Mouse (Mus musculus): Measurements from ENCODE around the gene Padi3. TPM values are rescaled to one million over a fixed set of nuclear protein-coding genes. Genes with fewer than 3 reads are reported as not detected.

The Padi3 gene
- polyA plus RNA-seq, 1 experiment from 2014 or later: not detected

- 90% methylated on average over 4 of the region's 4 CpGs for WGBS
- H3K4me1 ChIP-seq (replicated peaks): no peaks in the 10 kb centered on the region
- no peak overlapping the region for H3K27ac ChIP-seq (replicated peaks)
- H3K9me3 ChIP-seq: no peaks in the 10 kb centered on the region
- H3K36me3 ChIP-seq: no peaks in the 10 kb centered on the region
- ATAC-seq (ENCODE audit: low FRiP score, low read depth): no peak
- no peak overlapping the region for H3K4me3 ChIP-seq
- no peaks in the 10 kb centered on the region for H3K27me3 ChIP-seq
- H3K9ac ChIP-seq: no peak overlapping the region
- no peak overlapping the region for H3K4me2 ChIP-seq
Measured at GRCm38 (mm10) chr4:140789983-140790382, 20.5 kb downstream of the Padi3 start.

GRCm38 (mm10) chr4:140788983-140789382 is 21.5 kb downstream of the Padi3 start:
- Histone ChIP-seq H3K4me1 (replicated peaks) (no peaks in the 10 kb centered on the region), H3K27ac (replicated peaks) (no peak overlapping the region), H3K9me3 (no peaks in the 10 kb centered on the region), H3K4me3 (no peak overlapping the region), H3K27me3 (no peaks in the 10 kb centered on the region), H3K9ac (no peak overlapping the region), H3K36me3 (no peaks in the 10 kb centered on the region), H3K4me2 (no peak overlapping the region)
- WGBS: 46% methylated on average over 6 of the region's 6 CpGs
- ATAC-seq (ENCODE audit: low FRiP score, low read depth): no peak

GRCm38 (mm10) chr4:140788264-140788663 is 22.2 kb downstream of the Padi3 start:
- Histone ChIP-seq H3K27me3 (no peaks in the 10 kb centered on the region), H3K4me3 (no peak overlapping the region), H3K27ac (replicated peaks) (no peak overlapping the region), H3K36me3 (no peaks in the 10 kb centered on the region), H3K4me2 (no peak overlapping the region), H3K9me3 (no peaks in the 10 kb centered on the region), H3K4me1 (replicated peaks) (no peaks in the 10 kb centered on the region), H3K9ac (no peak overlapping the region)
- WGBS: 92% methylated on average over 6 of the region's 6 CpGs
- ATAC-seq (ENCODE audit: low FRiP score, low read depth): no peak

- WGBS: 75% methylated on average over 4 of the region's 4 CpGs
- no peaks in the 10 kb centered on the region for H3K9me3 ChIP-seq
- H3K9ac ChIP-seq: no peak overlapping the region
- no peak overlapping the region for H3K27ac ChIP-seq (replicated peaks)
- H3K27me3 ChIP-seq: no peaks in the 10 kb centered on the region
- H3K36me3 ChIP-seq: no peaks in the 10 kb centered on the region
- no peaks in the 10 kb centered on the region for H3K4me1 ChIP-seq (replicated peaks)
- H3K4me2 ChIP-seq: no peak overlapping the region
- no peak overlapping the region for H3K4me3 ChIP-seq
- no peak for ATAC-seq (ENCODE audit: low FRiP score, low read depth)
Measured at GRCm38 (mm10) chr4:140787414-140787813, 23.0 kb downstream of the Padi3 start.

- no peak for ATAC-seq (ENCODE audit: low FRiP score, low read depth)
Measured at GRCm38 (mm10) chr4:140785217-140785616, 25.2 kb downstream of the Padi3 start.

GRCm38 (mm10) chr4:140784292-140784945 is 26.0 kb downstream of the Padi3 start:
- H3K36me3 ChIP-seq: no peaks in the 10 kb centered on the region

More at GRCm38 (mm10) chr4:140785217-140785616, 25.2 kb downstream of the Padi3 start:
- H3K36me3 ChIP-seq: no peaks in the 10 kb centered on the region
- no peaks in the 10 kb centered on the region for H3K4me1 ChIP-seq (replicated peaks)
- H3K27ac ChIP-seq (replicated peaks): no peak overlapping the region
- no peaks in the 10 kb centered on the region for H3K9me3 ChIP-seq
- H3K4me3 ChIP-seq: no peak overlapping the region
- WGBS: 82% methylated on average over 5 of the region's 5 CpGs
- no peaks in the 10 kb centered on the region for H3K27me3 ChIP-seq
- H3K9ac ChIP-seq: no peak overlapping the region
- no peak overlapping the region for H3K4me2 ChIP-seq

GRCm38 (mm10) chr4:140782821-140783220 is 27.6 kb downstream of the Padi3 start:
- 91% methylated on average over 9 of the region's 9 CpGs for WGBS
- Histone ChIP-seq H3K27ac (replicated peaks) (no peak overlapping the region), H3K4me2 (no peak overlapping the region), H3K4me3 (no peak overlapping the region), H3K9me3 (no peaks in the 10 kb centered on the region), H3K27me3 (no peaks in the 10 kb centered on the region), H3K4me1 (replicated peaks) (no peaks in the 10 kb centered on the region), H3K9ac (no peak overlapping the region), H3K36me3 (no peaks in the 10 kb centered on the region)
- ATAC-seq (ENCODE audit: low FRiP score, low read depth): no peak

More at GRCm38 (mm10) chr4:140784292-140784945, 26.0 kb downstream of the Padi3 start:
- no peak for ATAC-seq (ENCODE audit: low FRiP score, low read depth)
- Histone ChIP-seq H3K4me1 (replicated peaks) (no peaks in the 10 kb centered on the region), H3K9me3 (no peaks in the 10 kb centered on the region), H3K4me2 (no peak overlapping the region), H3K27me3 (no peaks in the 10 kb centered on the region), H3K27ac (replicated peaks) (no peak overlapping the region), H3K9ac (no peak overlapping the region), H3K4me3 (no peak overlapping the region)
- 98% methylated on average over 9 of the region's 9 CpGs for WGBS

GRCm38 (mm10) chr4:140780507-140780906 is 29.9 kb downstream of the Padi3 start:
- Histone ChIP-seq H3K9ac (no peak overlapping the region), H3K27me3 (no peaks in the 10 kb centered on the region), H3K4me2 (no peak overlapping the region), H3K4me3 (no peak overlapping the region), H3K27ac (replicated peaks) (no peak overlapping the region), H3K9me3 (no peaks in the 10 kb centered on the region), H3K4me1 (replicated peaks) (no peaks in the 10 kb centered on the region), H3K36me3 (no peaks in the 10 kb centered on the region)
- ATAC-seq (ENCODE audit: low FRiP score, low read depth): no peak
- 82% methylated on average over 14 of the region's 14 CpGs for WGBS

- H3K27me3 ChIP-seq: no peaks in the 10 kb centered on the region
- H3K36me3 ChIP-seq: no peaks in the 10 kb centered on the region
- H3K27ac ChIP-seq (replicated peaks): no peak overlapping the region
- no peaks in the 10 kb centered on the region for H3K9me3 ChIP-seq
- H3K4me1 ChIP-seq (replicated peaks): no peaks in the 10 kb centered on the region
- no peak for ATAC-seq (ENCODE audit: low FRiP score, low read depth)
- no peak overlapping the region for H3K4me2 ChIP-seq
- 35% methylated on average over 19 of the region's 19 CpGs for WGBS
- no peak overlapping the region for H3K9ac ChIP-seq
- no peak overlapping the region for H3K4me3 ChIP-seq
Measured at GRCm38 (mm10) chr4:140779803-140780397, 30.5 kb downstream of the Padi3 start.

- H3K27ac ChIP-seq (replicated peaks): no peak overlapping the region
- H3K4me1 ChIP-seq (replicated peaks): no peaks in the 10 kb centered on the region
- no peaks in the 10 kb centered on the region for H3K27me3 ChIP-seq
- H3K9ac ChIP-seq: no peak overlapping the region
- H3K4me3 ChIP-seq: no peak overlapping the region
- H3K9me3 ChIP-seq: no peaks in the 10 kb centered on the region
- WGBS: 79% methylated on average over 13 of the region's 13 CpGs
- no peaks in the 10 kb centered on the region for H3K36me3 ChIP-seq
- H3K4me2 ChIP-seq: no peak overlapping the region
- ATAC-seq (ENCODE audit: low FRiP score, low read depth): no peak
Measured at GRCm38 (mm10) chr4:140776623-140777022, 33.8 kb downstream of the Padi3 start.

- H3K4me1 ChIP-seq (replicated peaks): no peaks in the 10 kb centered on the region
- ATAC-seq (ENCODE audit: low FRiP score, low read depth): no peak
- H3K27ac ChIP-seq (replicated peaks): no peak overlapping the region
- WGBS: 89% methylated on average over 10 of the region's 10 CpGs
- H3K27me3 ChIP-seq: no peaks in the 10 kb centered on the region
- H3K9ac ChIP-seq: no peak overlapping the region
- H3K36me3 ChIP-seq: no peaks in the 10 kb centered on the region
- no peak overlapping the region for H3K4me2 ChIP-seq
- no peak overlapping the region for H3K4me3 ChIP-seq
- H3K9me3 ChIP-seq: no peaks in the 10 kb centered on the region
Measured at GRCm38 (mm10) chr4:140775876-140776275, 34.6 kb downstream of the Padi3 start.

- ATAC-seq (ENCODE audit: low FRiP score, low read depth): no peak
- Histone ChIP-seq H3K4me3 (no peak overlapping the region), H3K27ac (replicated peaks) (no peak overlapping the region), H3K4me2 (no peak overlapping the region), H3K36me3 (no peaks in the 10 kb centered on the region), H3K4me1 (replicated peaks) (no peaks in the 10 kb centered on the region), H3K27me3 (no peaks in the 10 kb centered on the region), H3K9ac (no peak overlapping the region), H3K9me3 (no peaks in the 10 kb centered on the region)
- 76% methylated on average over 9 of the region's 9 CpGs for WGBS
Measured at GRCm38 (mm10) chr4:140774893-140775292, 35.6 kb downstream of the Padi3 start.

Data from hindbrain, embryonic 15.5 days (tissue).